Mouse (Mus musculus) bone marrow, adult 2 months (tissue): ENCODE measurements at regions not wholly inside any gene's neighbourhood (a gene's known extent, or its start where the extent isn't known, plus 50 kb on each side); places are given as distances from the start of the nearest gene placed in this dataset.
"Not testable (repeated sequence)": the region's sequence is repeated elsewhere in the genome, so short reads cannot be mapped to it uniquely, and the experiment has no call there.

Experiments used
- H3K27ac ChIP-seq: fragments of 200-500 bp; 2 replicates; pipeline ENCODE4 v1.5.1; 2012; ENCODE audit warnings: low read depth, mild to moderate bottlenecking, control low read depth, inconsistent platforms, low read length; ENCODE audit not compliant: control insufficient read depth, poor library complexity, insufficient read depth
- H3K4me1 ChIP-seq: fragments of 200-500 bp; 2 replicates; pipeline ENCODE4 v1.6.1; 2011; ENCODE audit warnings: low read length; ENCODE audit not compliant: control insufficient read depth, insufficient read depth
- H3K4me3 ChIP-seq: fragments of 200-500 bp; replicated peaks from 2 replicates; pipeline ENCODE3; 2011; ENCODE audit warnings: mild to moderate bottlenecking, low read depth, low read length, control low read depth; ENCODE audit not compliant: control insufficient read depth
- CTCF ChIP-seq: fragments of 200-500 bp; IDR thresholded peaks from 2 replicates; pipeline ENCODE4 v1.5.1; 2011; ENCODE audit warnings: low read length, control low read depth; ENCODE audit not compliant: control insufficient read depth, insufficient read depth
- POLR2A ChIP-seq: fragments of 200-500 bp; IDR thresholded peaks from 2 replicates; pipeline ENCODE4 v1.6.1; 2011; ENCODE audit warnings: low read depth, mild to moderate bottlenecking, control low read depth, low read length, borderline replicate concordance; ENCODE audit not compliant: control insufficient read depth
- WGBS: fragments of 180-500 bp; shearing (Covaris S2); methylation state at CpG from one replicate; pipeline ENCODE4 v1.1.7; 2018; 5-methylcytosine and 5-hydroxymethylcytosine counted together

DNA sequence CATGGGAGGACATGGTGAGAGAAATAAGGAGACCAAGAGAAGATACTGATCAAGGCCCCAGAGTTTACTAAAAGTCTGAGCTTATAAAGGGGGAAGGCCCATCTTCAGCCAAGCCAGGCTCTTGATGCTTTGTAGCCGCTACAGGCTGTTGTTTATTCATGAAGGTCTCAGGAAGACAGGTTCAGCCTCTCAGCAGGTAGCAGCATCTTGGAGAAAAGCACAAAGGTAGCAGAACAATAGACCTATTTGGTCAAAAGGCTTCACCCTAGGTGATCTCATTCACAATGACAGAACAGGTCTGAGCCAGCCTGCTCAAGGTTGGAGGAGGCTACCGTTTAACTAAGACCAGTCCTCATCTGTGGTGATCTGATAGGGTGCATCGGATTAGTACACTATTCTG lies 185.5 kb upstream of the Gm11096 start:
- no peak for TF ChIP-seq POLR2A
- no peak for TF ChIP-seq CTCF
- no peak overlapping the region for H3K4me3 ChIP-seq
- no peak overlapping the region for H3K27ac ChIP-seq
- WGBS, result 75% methylated on average over 3 of the region's 3 CpGs
- no peaks in the 10 kb centered on the region for H3K4me1 ChIP-seq

DNA sequence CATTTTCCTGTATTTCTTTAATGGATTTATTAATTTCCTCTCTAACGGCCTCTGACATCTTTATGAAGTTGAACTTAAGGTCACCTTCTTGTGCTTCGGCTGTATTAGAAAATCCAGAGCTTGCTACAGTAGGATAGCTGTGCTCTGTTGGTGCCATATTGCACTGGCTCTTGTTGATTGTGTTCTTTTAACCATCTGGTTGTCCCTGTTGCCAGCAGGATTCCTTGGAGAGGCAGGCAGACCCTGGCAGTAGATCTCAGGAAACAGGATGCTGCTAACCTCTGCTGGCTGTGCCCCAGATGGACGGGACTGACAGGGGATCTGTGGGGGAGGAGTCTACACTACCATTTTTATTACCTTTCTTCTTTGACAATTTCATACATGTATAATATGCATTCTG lies 185.9 kb upstream of the Thumpd2 start:
- Histone ChIP-seq H3K27ac (no peak overlapping the region), H3K4me3 (no peak overlapping the region), H3K4me1 (no peaks in the 10 kb centered on the region)
- WGBS, result 67% methylated on average over 3 of the region's 3 CpGs
- TF ChIP-seq CTCF (no peak), POLR2A (no peak)

DNA sequence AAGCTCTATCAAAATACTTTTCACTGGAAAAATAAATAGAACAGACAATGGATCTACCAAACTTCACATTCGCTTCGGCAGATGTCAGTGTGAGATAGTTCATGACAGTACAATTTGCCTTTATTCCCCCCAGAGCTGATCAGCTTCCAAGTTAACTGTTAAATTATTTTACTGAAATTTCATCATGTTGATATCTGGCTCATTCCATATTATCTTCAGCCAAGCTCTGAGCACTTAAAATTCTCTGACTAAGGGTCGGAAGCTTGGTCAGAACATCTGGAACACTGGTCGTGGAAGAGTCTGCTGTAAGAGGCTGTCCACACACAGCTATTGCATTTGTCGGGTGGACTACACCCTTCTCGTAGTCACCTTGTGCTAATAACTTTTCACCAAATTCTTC lies 181.3 kb upstream of the Thumpd2 start:
- Histone ChIP-seq H3K27ac (no peak overlapping the region), H3K4me3 (no peak overlapping the region), H3K4me1 (no peaks in the 10 kb centered on the region)
- no peak for TF ChIP-seq CTCF
- TF ChIP-seq POLR2A, result no peak
- WGBS, result 83% methylated on average over 6 of the region's 6 CpGs

GRCm38 (mm10) chr17:81231771-81232170 lies 166.9 kb upstream of the Thumpd2 start:
- 94% methylated on average over 14 of the region's 18 CpGs for WGBS
- H3K4me1 ChIP-seq, H3K27ac ChIP-seq, H3K4me3 ChIP-seq: not testable (repeated sequence)

DNA sequence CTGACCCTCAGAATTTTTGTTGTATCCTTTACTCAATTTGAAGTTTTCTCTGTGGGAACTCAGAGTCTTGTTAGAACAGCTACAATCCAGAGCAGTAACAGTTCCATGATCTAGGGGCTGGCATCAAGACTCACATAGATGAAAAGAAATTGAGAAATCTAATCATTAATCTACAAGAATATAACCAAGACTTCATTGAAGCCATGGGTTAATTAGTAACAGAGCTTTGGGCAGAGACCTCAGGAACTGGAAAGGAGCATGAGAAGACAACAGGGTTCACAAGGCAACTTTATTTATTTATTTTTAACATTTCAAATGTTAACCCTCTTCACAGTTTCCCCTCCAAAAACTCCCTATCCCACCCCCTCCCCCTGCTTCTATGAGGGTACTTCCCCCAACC lies 160.4 kb upstream of the Thumpd2 start:
- Histone ChIP-seq H3K27ac (no peak overlapping the region), H3K4me3 (no peak overlapping the region), H3K4me1 (no peaks in the 10 kb centered on the region)
- no peak for TF ChIP-seq CTCF
- TF ChIP-seq POLR2A, result no peak

DNA sequence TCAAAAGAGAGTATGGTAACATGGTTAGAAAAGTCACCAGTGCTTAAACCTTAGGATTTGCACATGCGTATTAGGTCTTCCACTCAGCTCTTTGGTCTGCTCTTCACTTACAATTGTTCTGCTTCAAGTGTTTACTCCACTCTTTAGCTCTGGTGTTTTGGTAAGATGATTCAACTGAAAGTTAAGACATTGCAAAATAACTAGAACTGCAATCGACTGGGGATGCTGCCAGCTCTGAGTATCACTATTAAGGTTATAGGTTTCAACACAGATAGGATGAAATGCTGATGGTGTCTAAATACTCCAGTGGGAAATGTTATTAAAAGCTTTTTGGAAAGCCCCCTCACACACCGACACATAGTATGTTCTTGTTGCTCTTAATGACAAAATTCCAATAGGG lies 156.6 kb upstream of the Thumpd2 start:
- 70% methylated on average over 3 of the region's 3 CpGs for WGBS
- H3K4me1 ChIP-seq, result no peaks in the 10 kb centered on the region
- no peak overlapping the region for H3K27ac ChIP-seq
- no peak for TF ChIP-seq CTCF
- TF ChIP-seq POLR2A, result no peak
- no peak overlapping the region for H3K4me3 ChIP-seq

DNA sequence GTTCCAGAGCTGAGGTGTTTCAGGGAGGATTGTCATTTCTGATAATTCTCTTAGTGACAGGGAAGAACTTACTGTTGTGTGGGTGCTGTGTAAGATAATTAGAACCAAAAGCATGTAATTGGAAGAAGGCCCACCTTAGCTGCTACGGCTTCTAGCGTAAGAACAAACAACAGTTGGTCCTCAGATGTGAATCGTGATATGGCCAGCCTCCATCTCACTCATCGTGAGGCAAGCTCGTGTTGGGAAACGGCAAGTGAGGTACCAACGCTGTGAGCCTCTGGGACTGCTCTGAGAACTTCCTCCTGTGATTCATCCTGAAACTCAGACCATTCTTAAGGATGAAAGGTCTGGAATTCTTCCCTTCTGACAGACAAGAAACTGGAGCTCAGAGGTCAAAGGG lies 150.0 kb upstream of the Thumpd2 start:
- no peaks in the 10 kb centered on the region for H3K4me1 ChIP-seq
- no peak for TF ChIP-seq POLR2A
- TF ChIP-seq CTCF, result no peak
- no peak overlapping the region for H3K4me3 ChIP-seq
- H3K27ac ChIP-seq, result no peak overlapping the region
- 80% methylated on average over 7 of the region's 7 CpGs for WGBS

- no peak overlapping the region for H3K4me3 ChIP-seq
- H3K27ac ChIP-seq, result no peak overlapping the region
- WGBS, result 84% methylated on average over 3 of the region's 3 CpGs
- no peaks in the 10 kb centered on the region for H3K4me1 ChIP-seq
- TF ChIP-seq CTCF (no peak), POLR2A (no peak)
Observed at GRCm38 (mm10) chr17:81212043-81212442, 147.2 kb upstream of the Thumpd2 start.

GRCm38 (mm10) chr17:81210389-81210788 lies 145.5 kb upstream of the Thumpd2 start:
- Histone ChIP-seq H3K4me1 (no peaks in the 10 kb centered on the region), H3K4me3 (no peak overlapping the region), H3K27ac (no peak overlapping the region)
- 77% methylated on average over 2 of the region's 2 CpGs for WGBS
- TF ChIP-seq POLR2A, result no peak
